34 mouse cellular contexts compared by ENCODE assay signal in the genomic region with DNA sequence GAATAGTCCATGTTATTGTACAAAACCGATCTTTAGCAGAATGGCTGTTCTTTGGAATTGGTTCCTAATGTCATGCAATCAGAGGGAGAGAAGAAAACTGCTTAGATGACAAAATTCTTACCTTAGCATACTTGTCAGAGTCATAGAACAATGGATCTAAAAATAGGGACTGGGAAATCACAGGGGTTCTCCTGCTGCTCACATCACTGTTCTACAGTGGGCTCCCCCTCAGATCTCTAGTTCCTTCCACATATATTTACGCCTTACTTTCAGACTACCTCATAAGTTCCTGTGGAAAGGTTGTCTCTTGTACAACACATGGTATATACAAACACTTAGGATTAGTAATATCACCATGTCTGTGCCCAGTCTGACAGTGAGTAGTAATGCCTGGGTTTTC.
"Had no signal": no experiment of that assay in that cellular context is flagged by ENCODE, and none has a peak within 500 bp of the region (broad histone marks: within the 10 kb centered on the region; RNA-seq: fewer than 3 reads in every experiment).

No protein-coding gene starts in this region.

- H3K9me3 ChIP-seq: heart, embryonic 15.5 days; hindbrain, embryonic 10.5 days; hindbrain, embryonic 12.5 days; hindbrain, embryonic 13.5 days; hindbrain, embryonic 15.5 days; intestine, embryonic 15.5 days; kidney, embryonic 15.5 days had no signal

- H3K4me1 ChIP-seq: heart, embryonic 12.5 days; heart, embryonic 13.5 days; heart, embryonic 15.5 days; hindbrain, embryonic 10.5 days; hindbrain, embryonic 12.5 days; hindbrain, embryonic 13.5 days; hindbrain, embryonic 15.5 days; intestine, embryonic 15.5 days; kidney, embryonic 15.5 days had no signal

- H3K4me3 ChIP-seq: heart, embryonic 12.5 days; heart, embryonic 13.5 days; heart, embryonic 15.5 days; hindbrain, embryonic 10.5 days; hindbrain, embryonic 12.5 days; hindbrain, embryonic 13.5 days; hindbrain, embryonic 15.5 days; intestine, embryonic 15.5 days; kidney, embryonic 15.5 days; layer of hippocampus, adult 2 months; left cerebral cortex, adult 2 months had no signal

- H3K36me3 ChIP-seq: heart, embryonic 12.5 days; heart, embryonic 13.5 days; heart, embryonic 15.5 days; hindbrain, embryonic 10.5 days; hindbrain, embryonic 12.5 days; hindbrain, embryonic 13.5 days; hindbrain, embryonic 15.5 days; intestine, embryonic 15.5 days; kidney, embryonic 15.5 days had no signal

- DNase-seq: heart, postnatal 10 days; heart, postnatal 14 days; heart, postnatal 36 days; heart, postnatal 4 days; kidney, adult 11 months; kidney, adult 18-20 months; kidney, adult 2 months; kidney, adult 8-10 months; kidney, adult 9 months; kidney, postnatal 10 days; kidney, postnatal 14 days; kidney, postnatal 25 days; kidney, postnatal 36 days; kidney, postnatal 4 days; layer of hippocampus, adult 9-11 months; layer of hippocampus, postnatal 36 days had no signal

- H3K9ac ChIP-seq: heart, embryonic 12.5 days; heart, embryonic 13.5 days; heart, embryonic 15.5 days; hindbrain, embryonic 12.5 days; hindbrain, embryonic 13.5 days; hindbrain, embryonic 14.5 days; hindbrain, embryonic 15.5 days; intestine, embryonic 15.5 days; kidney, embryonic 15.5 days had no signal

- H3K27me3 ChIP-seq: heart, embryonic 12.5 days; heart, embryonic 13.5 days; heart, embryonic 15.5 days; hindbrain, embryonic 12.5 days; hindbrain, embryonic 13.5 days; hindbrain, embryonic 15.5 days; intestine, embryonic 15.5 days; kidney, embryonic 15.5 days had no signal

- H3K27ac ChIP-seq: heart, embryonic 13.5 days; heart, embryonic 15.5 days; hindbrain, embryonic 10.5 days; hindbrain, embryonic 12.5 days; hindbrain, embryonic 13.5 days; hindbrain, embryonic 14.5 days; hindbrain, embryonic 15.5 days; hindbrain, postnatal 0 days; intestine, embryonic 15.5 days; kidney, embryonic 15.5 days; kidney, postnatal 0 days; layer of hippocampus, adult 2 months; left cerebral cortex, adult 2 months had no signal

- H3K4me2 ChIP-seq: heart, embryonic 12.5 days; heart, embryonic 13.5 days; heart, embryonic 15.5 days; hindbrain, embryonic 12.5 days; hindbrain, embryonic 13.5 days; hindbrain, embryonic 14.5 days; hindbrain, embryonic 15.5 days; intestine, embryonic 15.5 days; kidney, embryonic 15.5 days had no signal

- ATAC-seq: hindbrain, embryonic 16.5 days; hindbrain, postnatal 0 days; inflammation-experienced regulatory T-cells, adult 6 months; intestine, embryonic 15.5 days; intestine, embryonic 16.5 days; intestine, postnatal 0 days had no signal
